Mouse (Mus musculus) midbrain, embryonic 13.5 days (tissue): Measurements from ENCODE around the gene Vmn2r29. TPM values are rescaled to one million over a fixed set of nuclear protein-coding genes. Genes with fewer than 3 reads are reported as not detected.
"Not testable (repeated sequence)": the region's sequence is repeated elsewhere in the genome, so short reads cannot be mapped to it uniquely, and the experiment has no call there.

Experiments
- ATAC-seq: fragments of 200-750 bp; cut with Nextera tagmentation; 2 replicates; pipeline ENCODE4 v1.8.0; 2017; ENCODE audit warnings: mild to moderate bottlenecking, moderate TSS enrichment, moderate library complexity
- H3K27ac ChIP-seq: fragments of 300-500 bp; sonication (generic); 2 replicates; pipeline ENCODE4 v1.5.1; 2015; ENCODE audit warnings: inconsistent platforms, mild to moderate bottlenecking, moderate library complexity
- H3K27me3 ChIP-seq: fragments of 300-500 bp; sonication (generic); 2 replicates; pipeline ENCODE4 v1.6.1; 2015; ENCODE audit warnings: mild to moderate bottlenecking, inconsistent platforms
- H3K36me3 ChIP-seq: fragments of 300-500 bp; sonication (generic); 2 replicates; pipeline ENCODE4 v1.6.1; 2015; ENCODE audit warnings: mild to moderate bottlenecking, inconsistent platforms
- H3K4me1 ChIP-seq: fragments of 300-500 bp; sonication (generic); replicated peaks from 2 replicates; pipeline ENCODE4 v1.6.1; 2015; ENCODE audit warnings: inconsistent platforms
- H3K4me2 ChIP-seq: fragments of 300-500 bp; sonication (generic); replicated peaks from 2 replicates; pipeline ENCODE4 v1.6.1; 2015; ENCODE audit warnings: moderate library complexity, mild to moderate bottlenecking, inconsistent platforms
- H3K4me3 ChIP-seq: fragments of 300-500 bp; sonication (generic); replicated peaks from 2 replicates; pipeline ENCODE4 v1.5.1; 2015; ENCODE audit warnings: mild to moderate bottlenecking, inconsistent platforms
- H3K9ac ChIP-seq: fragments of 300-500 bp; sonication (generic); replicated peaks from 2 replicates; pipeline ENCODE4 v1.6.1; 2015; ENCODE audit warnings: mild to moderate bottlenecking, inconsistent platforms
- H3K9me3 ChIP-seq: fragments of 300-500 bp; sonication (generic); 2 replicates; pipeline ENCODE4 v1.6.1; 2016; ENCODE audit warnings: mild to moderate bottlenecking, inconsistent platforms
- WGBS: fragments of 180-500 bp; shearing (Covaris S2); methylation state at CpG from one replicate; pipeline ENCODE4 v1.1.7; 2015; 5-methylcytosine and 5-hydroxymethylcytosine counted together
- polyA plus RNA-seq: library from polyadenylated mRNA; unstranded; fragments of >200 nt; fragmentation: Nextera tagmentation; extraction: Ambion mirVana; gene quantifications from 2 replicates; pipeline ENCODE4 v1.2.1, GENCODE M21; 2015

Vmn2r29 gene
- polyA plus RNA-seq = 0.71 and 1.5 TPM in 2 replicates

DNA sequence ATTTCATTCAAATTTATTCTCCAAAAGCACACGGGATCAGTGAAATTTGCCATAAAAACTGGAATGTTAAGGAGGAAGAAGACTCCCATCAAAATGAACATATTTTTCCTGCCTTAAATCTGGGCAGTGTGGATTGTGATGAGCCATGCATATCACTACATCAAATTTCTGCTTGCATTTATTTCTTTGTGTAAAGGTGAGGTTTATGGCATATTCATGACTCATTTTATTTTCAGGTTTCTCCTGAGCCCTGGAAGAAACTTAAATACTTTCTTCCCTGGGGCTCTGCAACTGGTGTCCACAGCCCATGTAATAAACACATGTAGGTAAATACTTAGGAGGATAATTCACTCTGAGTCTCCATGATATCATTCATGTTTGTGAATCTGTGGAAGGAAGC, at the start of gene Vmn2r29:
Gene Vmn2r29, minus strand, starts transcription at position 101 of the 400 bp plus-strand sequence.
- not testable (repeated sequence) for H3K4me1 ChIP-seq, H3K36me3 ChIP-seq, H3K27me3 ChIP-seq, H3K27ac ChIP-seq, H3K4me2 ChIP-seq, ATAC-seq, H3K4me3 ChIP-seq, H3K9me3 ChIP-seq, H3K9ac ChIP-seq
- no CpG with 5 or more reads among the region's 1 CpGs for WGBS

DNA sequence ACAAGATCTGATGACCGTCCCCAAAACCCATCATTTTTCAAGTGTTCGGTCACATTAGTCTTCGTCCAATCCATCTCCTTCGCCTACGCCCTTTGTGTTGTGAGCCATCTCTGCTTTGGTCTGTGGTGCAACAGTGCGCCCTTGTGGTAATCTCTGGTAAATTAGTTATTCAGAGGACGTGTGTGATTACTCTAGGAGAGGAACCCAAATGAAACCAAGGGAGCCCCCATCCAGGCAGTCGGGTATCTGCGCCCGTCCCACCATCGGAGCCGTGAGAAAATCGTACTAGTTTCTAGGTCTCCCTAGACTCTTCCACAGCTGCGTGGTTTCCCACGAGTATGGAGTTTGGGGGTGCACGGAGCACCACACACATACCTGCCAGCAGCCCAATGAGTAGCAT, 48.5 kb upstream of the Vmn2r29 start:
- Histone ChIP-seq H3K36me3 (peaks cover 56% of the 10 kb centered on the region), H3K27me3 (no peaks in the 10 kb centered on the region), H3K4me3 (no peak overlapping the region), H3K9me3 (no peaks in the 10 kb centered on the region), H3K4me2 (no peak overlapping the region), H3K27ac (no peak overlapping the region), H3K4me1 (0 out of 2 replicates have a peak, but pooled peaks cover 10% of the 10 kb centered on the region), H3K9ac (no peak overlapping the region)
- WGBS = 77% methylated on average over 16 of the region's 16 CpGs
- ATAC-seq = no peak

DNA sequence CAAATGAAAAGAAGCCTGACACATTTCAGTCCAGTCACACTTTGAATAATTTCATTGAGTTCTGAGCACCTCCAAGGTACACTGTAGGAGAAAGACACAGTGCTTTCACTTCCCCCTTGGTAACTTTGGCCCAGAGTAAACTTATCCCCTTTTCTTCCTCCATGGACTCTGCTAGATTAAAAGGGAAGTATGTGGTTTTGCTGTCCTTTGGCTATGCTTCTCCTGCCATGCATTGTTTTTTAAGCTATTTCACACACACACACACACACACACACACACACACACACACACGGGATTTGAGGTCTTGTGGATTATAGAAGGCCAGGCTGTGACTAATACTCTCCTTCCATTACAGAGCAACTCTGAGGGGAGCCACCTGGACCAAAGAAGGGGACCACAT, 34.3 kb upstream of the Vmn2r29 start:
- no peak overlapping the region for H3K27ac ChIP-seq
- H3K27me3 ChIP-seq = no peaks in the 10 kb centered on the region
- WGBS = 67% methylated on average over 1 of the region's 1 CpGs
- no peaks in the 10 kb centered on the region for H3K4me1 ChIP-seq
- no peak overlapping the region for H3K9ac ChIP-seq
- no peak for ATAC-seq
- H3K9me3 ChIP-seq = peaks cover 3% of the 10 kb centered on the region; the same call in 1 of the 2 replicates
- no peak overlapping the region for H3K4me3 ChIP-seq
- peaks cover 35% of the 10 kb centered on the region for H3K36me3 ChIP-seq
- no peak overlapping the region for H3K4me2 ChIP-seq

DNA sequence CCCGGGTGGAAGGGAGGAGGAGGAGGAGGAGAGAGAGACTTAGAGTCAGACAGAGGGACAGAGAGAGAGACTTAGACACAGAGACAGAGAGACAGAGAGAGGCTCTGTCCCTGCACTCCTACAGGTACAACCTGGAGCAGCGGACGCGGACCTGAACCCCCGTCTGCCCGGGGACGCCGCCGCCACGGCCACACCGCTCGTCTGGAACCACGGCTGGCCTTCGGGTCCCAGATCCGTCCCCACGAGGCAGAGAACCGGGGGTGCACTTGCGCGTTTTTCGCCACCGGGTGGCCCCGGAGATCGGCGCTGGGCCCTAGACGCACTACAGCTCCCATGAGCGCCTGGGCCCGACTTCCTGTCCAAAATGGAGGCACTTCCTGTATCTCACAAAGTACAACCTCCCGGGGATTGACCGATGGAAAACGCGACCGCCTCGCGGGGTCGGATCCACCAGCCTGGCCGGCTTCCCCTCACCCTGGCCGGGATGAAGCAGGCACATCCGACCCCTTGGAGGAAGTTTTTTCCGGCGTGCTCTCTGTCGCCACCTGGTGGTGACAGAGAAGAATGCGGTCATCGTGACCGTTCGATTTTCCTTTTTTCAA, 30.9 kb upstream of the Vmn2r29 start, which contains the start of gene Gm45844:
Gene Gm45844, minus strand, starts transcription at position 324 of the 602 bp plus-strand sequence.
- peak within 1 kb of the TSS; percentile 36 for H3K4me3 ChIP-seq

DNA sequence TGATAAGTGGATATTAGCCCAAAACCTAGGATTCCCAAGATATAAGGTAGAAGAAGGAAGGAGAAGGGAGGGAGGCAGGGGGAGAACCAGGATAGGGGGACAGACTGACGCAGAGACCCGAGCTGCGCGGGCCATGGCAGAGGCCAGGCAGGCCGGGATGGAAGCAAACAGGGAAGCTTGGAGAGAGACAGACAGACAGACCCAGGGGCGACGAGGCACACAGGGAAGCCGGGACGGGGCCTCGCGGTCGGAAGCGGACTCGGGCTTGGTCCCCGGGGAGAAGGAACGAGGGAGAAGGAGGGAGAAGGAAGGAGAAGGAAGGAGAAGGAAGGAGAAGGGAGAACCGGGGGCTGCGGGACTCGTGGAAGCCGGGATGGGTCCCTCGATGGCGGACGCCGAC, 30.4 kb upstream of the Vmn2r29 start:
- Histone ChIP-seq H3K27ac (peak overlapping the region; percentile 19), H3K4me3 (peak overlapping the region; percentile 36), H3K9ac (peak overlapping the region; percentile 1; the same call in 1 of the 2 replicates), H3K4me2 (peak overlapping the region; percentile 27)
- not testable (repeated sequence) for H3K27me3 ChIP-seq, H3K36me3 ChIP-seq, H3K9me3 ChIP-seq, H3K4me1 ChIP-seq
- peak; percentile 78 for ATAC-seq
- 43% methylated on average over 24 of the region's 24 CpGs for WGBS

More for the DNA sequence above, 30.9 kb upstream of the Vmn2r29 start, which contains the start of gene Gm45844:
- Histone ChIP-seq H3K36me3 (peaks cover 11% of the 10 kb centered on the region), H3K9ac (peak within 1 kb of the TSS; percentile 1; the same call in 1 of the 2 replicates), H3K27ac (peak within 1 kb of the TSS; percentile 19), H3K4me2 (peak within 1 kb of the TSS; percentile 27)
- H3K4me1 ChIP-seq, H3K9me3 ChIP-seq, H3K27me3 ChIP-seq: not testable (repeated sequence)
- peak; percentile 100 for ATAC-seq
- 45% methylated on average over 45 of the region's 45 CpGs for WGBS

- 3% methylated on average over 24 of the region's 24 CpGs for WGBS
- H3K9me3 ChIP-seq, H3K27ac ChIP-seq, ATAC-seq, H3K4me1 ChIP-seq, H3K27me3 ChIP-seq: not testable (repeated sequence)
- peak within 1 kb of the TSS; percentile 49 for H3K4me3 ChIP-seq
- peak within 1 kb of the TSS; percentile 65 for H3K4me2 ChIP-seq
- H3K9ac ChIP-seq = peak within 1 kb of the TSS; percentile 63
- H3K36me3 ChIP-seq = peaks cover 17% of the 10 kb centered on the region
These were observed 37.6 kb downstream of the Vmn2r29 start, which contains the start of gene Zfp772 for GRCm38 (mm10) chr7:7209313-7210151. Gene Zfp772, minus strand, starts transcription at chr7:7209998.

DNA sequence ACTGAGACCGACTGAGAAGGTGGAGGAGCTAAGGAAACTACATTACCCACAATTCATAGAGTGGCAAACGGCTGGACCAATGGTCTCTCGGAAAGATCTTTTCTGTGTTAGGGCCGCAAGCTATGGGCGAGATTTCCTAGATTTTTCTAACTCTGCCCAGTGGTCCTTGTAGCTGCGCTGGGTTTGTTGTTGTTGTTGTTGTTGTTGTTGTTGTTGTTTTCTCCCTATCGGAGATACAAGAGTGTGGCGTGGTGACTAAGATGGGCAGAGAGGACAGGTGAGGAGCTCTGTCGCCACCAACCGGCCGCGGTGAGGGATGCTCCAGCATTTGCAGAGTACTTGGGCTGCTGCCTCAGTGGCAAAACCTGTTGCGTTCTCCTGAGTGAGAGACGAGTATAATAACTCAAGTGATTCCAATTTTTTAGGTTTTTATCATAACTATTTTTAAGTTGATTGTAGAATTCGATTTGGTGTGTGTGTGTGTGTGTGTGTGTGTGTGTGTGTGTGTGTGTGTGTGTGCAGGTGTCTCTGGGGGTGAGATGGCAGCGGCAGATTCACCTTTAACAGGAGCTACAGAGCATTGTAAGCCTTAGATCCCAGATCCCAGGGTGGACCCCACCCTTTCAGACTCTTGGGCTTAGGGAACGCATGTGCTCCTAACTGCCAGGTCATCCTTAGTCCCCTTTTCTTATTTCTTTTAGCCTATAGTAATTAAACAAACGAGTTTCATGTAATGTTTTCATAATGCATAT, 58.8 kb downstream of the Vmn2r29 start:
- Histone ChIP-seq H3K9ac (peak overlapping the region; percentile 54; the same call in 1 of the 2 replicates), H3K4me3 (peak overlapping the region; percentile 55), H3K4me1 (0 out of 2 replicates have a peak, but pooled peaks cover 4% of the 10 kb centered on the region), H3K27me3 (no peaks in the 10 kb centered on the region), H3K4me2 (peak overlapping the region; percentile 48), H3K27ac (no peak overlapping the region), H3K9me3 (no peaks in the 10 kb centered on the region), H3K36me3 (peaks cover 7% of the 10 kb centered on the region; the same call in 1 of the 2 replicates)
- ATAC-seq = peak; percentile 97
- 11% methylated on average over 18 of the region's 18 CpGs for WGBS

DNA sequence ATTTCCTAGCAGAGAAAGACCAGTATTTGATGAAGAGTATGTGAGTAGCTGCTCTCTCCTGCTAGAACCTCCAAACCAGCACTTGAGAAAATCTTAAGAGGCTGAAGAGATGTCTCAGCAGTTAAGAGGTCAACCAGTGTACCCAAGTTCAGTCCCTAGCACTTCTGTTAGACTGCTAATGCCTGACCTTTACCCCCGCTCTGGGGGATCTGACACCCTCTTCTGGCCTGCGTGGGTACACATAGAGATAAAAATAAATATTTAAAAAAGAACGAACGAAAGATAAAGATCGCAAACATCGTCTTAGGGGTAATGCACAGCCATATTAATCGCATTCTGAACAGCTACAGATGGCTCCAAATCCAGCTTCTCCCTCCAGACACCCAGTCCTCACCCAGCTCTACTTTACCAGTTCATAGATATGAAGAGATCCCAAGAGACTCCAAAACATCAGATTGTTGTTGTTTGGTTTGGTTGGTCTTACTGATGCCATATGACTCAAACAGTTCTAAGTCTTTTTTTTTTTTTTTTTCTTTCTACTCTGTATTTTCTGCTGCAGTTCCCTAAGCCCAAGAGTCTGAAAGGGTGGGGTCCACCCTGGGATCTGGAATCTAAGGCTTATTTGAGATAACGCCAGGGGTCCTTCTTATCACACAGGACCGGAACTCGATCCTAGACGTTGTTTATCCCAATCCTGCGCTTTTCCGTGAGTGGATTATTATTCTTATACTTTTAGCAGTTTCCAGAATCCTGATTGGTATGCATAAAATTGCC, 59.5 kb downstream of the Vmn2r29 start:
- no peaks in the 10 kb centered on the region for H3K27me3 ChIP-seq
- H3K4me3 ChIP-seq = peak overlapping the region; percentile 55
- no peaks in the 10 kb centered on the region for H3K9me3 ChIP-seq
- no peak overlapping the region for H3K27ac ChIP-seq
- peak; percentile 44 for ATAC-seq
- H3K36me3 ChIP-seq = peaks cover 15% of the 10 kb centered on the region
- H3K4me2 ChIP-seq = peak overlapping the region; percentile 48
- whole genome bisulfite sequencing = 39% methylated on average over 13 of the region's 13 CpGs
- H3K9ac ChIP-seq = peak overlapping the region; percentile 54; the same call in 1 of the 2 replicates
- H3K4me1 ChIP-seq = 0 out of 2 replicates have a peak, but pooled peaks cover 4% of the 10 kb centered on the region

- 0 out of 2 replicates have a peak, but pooled peaks cover 4% of the 10 kb centered on the region for H3K4me1 ChIP-seq
- H3K4me2 ChIP-seq = no peak overlapping the region
- WGBS = 92% methylated on average over 1 of the region's 1 CpGs
- no peak for ATAC-seq
- H3K27me3 ChIP-seq = no peaks in the 10 kb centered on the region
- no peaks in the 10 kb centered on the region for H3K9me3 ChIP-seq
- no peak overlapping the region for H3K27ac ChIP-seq
- peaks cover 31% of the 10 kb centered on the region for H3K36me3 ChIP-seq
- H3K9ac ChIP-seq = no peak overlapping the region
- no peak overlapping the region for H3K4me3 ChIP-seq
These were observed 61.2 kb downstream of the Vmn2r29 start for GRCm38 (mm10) chr7:7185897-7186296.
